Comparison of ENCODE assay signal across 8 mouse cellular contexts in the genomic region with DNA sequence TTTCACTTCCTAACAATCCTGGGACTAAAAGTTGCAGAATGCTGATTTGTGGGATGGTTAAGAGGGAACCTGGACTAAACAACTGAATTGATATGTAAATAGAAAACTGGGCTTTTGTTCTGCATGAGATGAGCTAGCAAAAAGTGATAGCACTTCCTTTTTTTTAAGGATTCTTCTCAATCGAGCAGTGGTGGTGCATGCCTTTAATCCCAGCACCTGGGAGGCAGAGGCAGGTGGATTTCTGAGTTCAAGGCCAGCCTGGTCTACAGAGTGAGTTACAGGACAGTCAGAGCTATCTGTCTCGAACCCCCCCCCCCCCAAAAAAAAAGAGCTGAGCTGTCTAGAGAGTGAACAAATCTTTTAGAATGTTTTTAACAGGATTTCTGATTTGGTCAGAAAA.
DNase-seq lines count a peak whose midpoint lies in the region; ATAC-seq and TF ChIP-seq lines count a peak whose summit lies in the region.

No protein-coding gene starts in this region.

- no peak for ATAC-seq in kidney, postnatal 0 days (replicated peaks; ENCODE audit: low FRiP score, low read depth)
- ATAC-seq in limb, embryonic 11.5 days (ENCODE audit: insufficient number of reproducible peaks, low FRiP score, low TSS enrichment, low read depth): no peak
- peak; percentile 63 for ATAC-seq in neural tube, embryonic 12.5 days (ENCODE audit: low FRiP score, low read depth)

- TF ChIP-seq POLR2A in embryonic fibroblast, embryonic 13.5 days (IDR thresholded peaks at IDR 0.05; ENCODE audit: low read depth, low read length): no peak

- no peaks in the 10 kb centered on the region for H3K27me3 ChIP-seq in kidney, postnatal 0 days (ENCODE audit: insufficient read depth, low read length)
- no peaks in the 10 kb centered on the region for H3K27me3 ChIP-seq in limb, embryonic 11.5 days (ENCODE audit: control insufficient read depth, insufficient read depth, low read length)
- H3K27me3 ChIP-seq in neural tube, embryonic 12.5 days (replicated peaks): no peaks in the 10 kb centered on the region

- 34% methylated on average over 2 of the region's 2 CpGs for WGBS in kidney, postnatal 0 days
- 37% methylated on average over 2 of the region's 2 CpGs for WGBS in limb, embryonic 11.5 days
- 20% methylated on average over 2 of the region's 2 CpGs for WGBS in neural tube, embryonic 12.5 days

- H3K27ac ChIP-seq in kidney, postnatal 0 days: peak overlapping the region; percentile 70; the same call in 1 of the 2 replicates
- peak overlapping the region; percentile 67 for H3K27ac ChIP-seq in embryonic fibroblast, embryonic 13.5 days (ENCODE audit: insufficient read depth, low read length)
- H3K27ac ChIP-seq in limb, embryonic 11.5 days (replicated peaks; ENCODE audit: low read depth, low read length): no peak overlapping the region
- peak overlapping the region; percentile 5; the same call in 1 of the 2 replicates for H3K27ac ChIP-seq in neural tube, embryonic 12.5 days

- 0 out of 2 replicates have a peak, but pooled peaks cover 3% of the 10 kb centered on the region for H3K4me1 ChIP-seq in kidney, postnatal 0 days (replicated peaks; ENCODE audit: insufficient read depth, low read length)
- 0 out of 2 replicates have a peak, but pooled peaks cover 2% of the 10 kb centered on the region for H3K4me1 ChIP-seq in embryonic fibroblast, embryonic 13.5 days (ENCODE audit: control insufficient read depth, insufficient read depth, low read length)
- H3K4me1 ChIP-seq in limb, embryonic 11.5 days (ENCODE audit: control insufficient read depth, insufficient read depth, low read length): no peaks in the 10 kb centered on the region
- H3K4me1 ChIP-seq in neural tube, embryonic 12.5 days: no peaks in the 10 kb centered on the region

- H3K4me3 ChIP-seq in kidney, postnatal 0 days (replicated peaks; ENCODE audit: low read depth, low read length): peak overlapping the region; percentile 40
- H3K4me3 ChIP-seq in embryonic fibroblast, embryonic 13.5 days (ENCODE audit: insufficient read depth, low read length): peak overlapping the region; percentile 28
- peak overlapping the region; percentile 29 for H3K4me3 ChIP-seq in limb, embryonic 11.5 days (ENCODE audit: low read depth, low read length)
- peak overlapping the region; percentile 34 for H3K4me3 ChIP-seq in neural tube, embryonic 12.5 days

- DNase-seq in kidney, postnatal 0 days (ENCODE audit: low spot score): no peak
- no peak for DNase-seq in kidney, postnatal 36 days
- DNase-seq in limb, embryonic 11.5 days (ENCODE audit: low spot score): no peak
- no peak for DNase-seq in embryo, embryonic 10 days (ENCODE audit: low spot score)
- DNase-seq in gastrocnemius, postnatal 36 days: no peak
- DNase-seq in kidney, adult 8-10 months: no peak

- peak overlapping the region; percentile 58 for H3K4me2 ChIP-seq in kidney, postnatal 0 days (ENCODE audit: low read length)
- H3K4me2 ChIP-seq in limb, embryonic 11.5 days (ENCODE audit: low read depth, severe bottlenecking): peak overlapping the region; percentile 45
- H3K4me2 ChIP-seq in neural tube, embryonic 12.5 days (replicated peaks): peak overlapping the region; percentile 59

- no peaks in the 10 kb centered on the region for H3K9me3 ChIP-seq in kidney, postnatal 0 days (replicated peaks; ENCODE audit: low read length)
- no peaks in the 10 kb centered on the region for H3K9me3 ChIP-seq in limb, embryonic 11.5 days (ENCODE audit: control insufficient read depth, low read length)
- no peaks in the 10 kb centered on the region for H3K9me3 ChIP-seq in neural tube, embryonic 12.5 days

- TF ChIP-seq CTCF in kidney, postnatal 0 days (IDR thresholded peaks at IDR 0.05; ENCODE audit: low read depth): no peak
- no peak for TF ChIP-seq CTCF in embryonic fibroblast, embryonic 13.5 days (IDR thresholded peaks at IDR 0.05; ENCODE audit: borderline replicate concordance, insufficient read depth, low read length)

- no peaks in the 10 kb centered on the region for H3K36me3 ChIP-seq in kidney, postnatal 0 days (ENCODE audit: insufficient read depth, low read length)
- H3K36me3 ChIP-seq in limb, embryonic 11.5 days (ENCODE audit: control insufficient read depth, insufficient read depth, low read length): no peaks in the 10 kb centered on the region
- H3K36me3 ChIP-seq in neural tube, embryonic 12.5 days: no peaks in the 10 kb centered on the region

- intact Hi-C loops in gastrocnemius, postnatal 36 days (cut with DNase I): loop anchor here (2.0 to 10.0 kb wide), 2 partner anchors 150 to 266 kb away; no protein-coding TSS in a partner anchor

- peak overlapping the region; percentile 54; the same call in 1 of the 2 replicates for H3K9ac ChIP-seq in kidney, postnatal 0 days (ENCODE audit: low read depth, low read length)
- peak overlapping the region; percentile 53; the same call in 1 of the 2 replicates for H3K9ac ChIP-seq in limb, embryonic 11.5 days (ENCODE audit: low read length)
- no peak overlapping the region for H3K9ac ChIP-seq in neural tube, embryonic 12.5 days
